Mouse (Mus musculus) forebrain, embryonic 10.5 days (tissue): ENCODE measurements at regions not wholly inside any gene's neighbourhood (a gene's known extent, or its start where the extent isn't known, plus 50 kb on each side); places are given as distances from the start of the nearest gene placed in this dataset.

Source experiments
- DNase-seq: peaks from one replicate; pipeline ENCODE4 v3.0.0-alpha.2; 2017; ENCODE audit warnings: low spot score; ENCODE audit errors: extremely low spot score
- H3K27ac ChIP-seq: fragments of 300-500 bp; sonication (generic); 2 replicates; pipeline ENCODE4 v1.5.1; 2016; ENCODE audit warnings: mild to moderate bottlenecking
- H3K27me3 ChIP-seq: fragments of 300-500 bp; sonication (generic); 2 replicates; pipeline ENCODE4 v1.6.1; 2016; ENCODE audit warnings: mild to moderate bottlenecking; ENCODE audit not compliant: poor library complexity, severe bottlenecking
- H3K36me3 ChIP-seq: fragments of 300-500 bp; sonication (generic); replicated peaks from 2 replicates; pipeline ENCODE4 v1.6.1; 2016; ENCODE audit warnings: mild to moderate bottlenecking, moderate library complexity
- H3K4me1 ChIP-seq: fragments of 300-500 bp; sonication (generic); 2 replicates; pipeline ENCODE4 v1.6.1; 2016
- H3K4me3 ChIP-seq: fragments of 300-500 bp; sonication (generic); 2 replicates; pipeline ENCODE4 v1.5.1; 2016; ENCODE audit warnings: mild to moderate bottlenecking, moderate library complexity
- H3K9me3 ChIP-seq: fragments of 300-500 bp; sonication (generic); 2 replicates; pipeline ENCODE4 v1.6.1; 2016; ENCODE audit warnings: mild to moderate bottlenecking, moderate library complexity
- WGBS: fragments of 180-500 bp; shearing (Covaris S2); methylation state at CpG from one replicate; pipeline ENCODE4 v1.1.7; 2016; 5-methylcytosine and 5-hydroxymethylcytosine counted together

DNA sequence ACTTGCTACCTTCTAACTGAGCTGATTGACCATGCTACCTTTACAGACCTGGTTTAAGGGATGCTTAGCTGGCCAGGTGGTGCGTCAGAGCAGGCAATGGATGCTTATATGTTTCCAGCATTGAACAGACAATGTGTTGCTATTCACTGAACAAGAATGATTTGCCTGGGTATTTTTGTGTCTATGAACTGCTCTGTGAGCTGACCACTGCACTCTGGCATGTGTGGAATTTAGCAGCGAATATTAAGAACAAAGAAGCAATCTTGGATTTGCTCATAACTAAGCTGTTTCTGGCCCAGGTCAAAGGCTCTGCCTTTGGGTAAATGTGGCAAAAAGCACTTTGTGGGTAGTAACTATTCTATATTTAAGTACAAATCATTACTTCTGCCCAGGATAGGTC lies 58.3 kb upstream of the Ccdc39 start:
- Histone ChIP-seq H3K9me3 (no peaks in the 10 kb centered on the region), H3K27me3 (peaks cover 87% of the 10 kb centered on the region), H3K4me3 (no peak overlapping the region), H3K36me3 (no peaks in the 10 kb centered on the region), H3K27ac (no peak overlapping the region), H3K4me1 (peaks cover 45% of the 10 kb centered on the region)
- DNase-seq: no peak
- 85% methylated on average over 2 of the region's 2 CpGs for WGBS

DNA sequence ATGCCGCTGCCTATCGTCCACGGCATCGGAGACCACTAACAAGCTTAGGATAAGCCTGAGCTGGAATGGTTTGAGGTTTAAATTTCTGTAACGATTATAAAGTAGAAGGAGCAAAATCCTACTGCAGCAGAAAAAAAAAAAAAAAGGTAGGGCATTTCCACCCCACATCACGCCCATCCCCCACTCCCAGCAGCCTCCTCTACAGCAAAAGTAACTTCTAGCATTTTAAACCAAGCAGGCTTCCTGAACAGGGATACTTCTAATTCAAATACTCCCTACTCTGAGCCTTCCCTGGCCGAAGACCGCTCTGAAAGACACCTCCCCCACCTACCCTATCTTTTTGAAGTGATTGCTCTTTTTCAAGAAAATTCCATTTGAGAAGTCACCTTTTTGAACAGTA lies 59.2 kb upstream of the Ccdc39 start:
- Histone ChIP-seq H3K4me1 (peaks cover 45% of the 10 kb centered on the region), H3K36me3 (no peaks in the 10 kb centered on the region), H3K4me3 (no peak overlapping the region), H3K9me3 (no peaks in the 10 kb centered on the region), H3K27ac (no peak overlapping the region), H3K27me3 (peaks cover 88% of the 10 kb centered on the region)
- no peak for DNase-seq
- WGBS: 85% methylated on average over 8 of the region's 8 CpGs

DNA sequence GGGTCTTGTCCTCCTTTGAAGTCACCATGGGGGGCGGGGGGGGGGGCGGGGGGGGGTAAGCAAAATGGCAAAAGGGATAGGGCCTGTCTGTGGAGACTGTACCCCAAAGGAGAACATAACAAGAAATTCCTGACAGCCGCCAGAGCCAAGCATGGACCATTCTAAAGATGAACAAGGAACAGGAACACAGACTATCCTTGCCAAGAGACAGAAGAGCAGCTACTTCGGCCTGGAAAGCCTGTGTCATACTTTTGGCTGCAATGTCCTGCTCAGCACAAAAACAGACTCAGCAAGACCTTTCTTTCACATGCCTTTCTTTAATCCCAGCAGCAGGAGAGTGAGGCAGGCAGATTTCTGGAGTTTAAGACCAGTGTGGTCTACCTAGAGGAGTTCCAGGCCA lies 59.7 kb upstream of the Ccdc39 start:
- Histone ChIP-seq H3K27ac (no peak overlapping the region), H3K9me3 (no peaks in the 10 kb centered on the region), H3K27me3 (peaks cover 90% of the 10 kb centered on the region), H3K4me3 (no peak overlapping the region), H3K4me1 (peaks cover 45% of the 10 kb centered on the region), H3K36me3 (no peaks in the 10 kb centered on the region)
- 60% methylated on average over 4 of the region's 4 CpGs for WGBS
- DNase-seq: no peak

DNA sequence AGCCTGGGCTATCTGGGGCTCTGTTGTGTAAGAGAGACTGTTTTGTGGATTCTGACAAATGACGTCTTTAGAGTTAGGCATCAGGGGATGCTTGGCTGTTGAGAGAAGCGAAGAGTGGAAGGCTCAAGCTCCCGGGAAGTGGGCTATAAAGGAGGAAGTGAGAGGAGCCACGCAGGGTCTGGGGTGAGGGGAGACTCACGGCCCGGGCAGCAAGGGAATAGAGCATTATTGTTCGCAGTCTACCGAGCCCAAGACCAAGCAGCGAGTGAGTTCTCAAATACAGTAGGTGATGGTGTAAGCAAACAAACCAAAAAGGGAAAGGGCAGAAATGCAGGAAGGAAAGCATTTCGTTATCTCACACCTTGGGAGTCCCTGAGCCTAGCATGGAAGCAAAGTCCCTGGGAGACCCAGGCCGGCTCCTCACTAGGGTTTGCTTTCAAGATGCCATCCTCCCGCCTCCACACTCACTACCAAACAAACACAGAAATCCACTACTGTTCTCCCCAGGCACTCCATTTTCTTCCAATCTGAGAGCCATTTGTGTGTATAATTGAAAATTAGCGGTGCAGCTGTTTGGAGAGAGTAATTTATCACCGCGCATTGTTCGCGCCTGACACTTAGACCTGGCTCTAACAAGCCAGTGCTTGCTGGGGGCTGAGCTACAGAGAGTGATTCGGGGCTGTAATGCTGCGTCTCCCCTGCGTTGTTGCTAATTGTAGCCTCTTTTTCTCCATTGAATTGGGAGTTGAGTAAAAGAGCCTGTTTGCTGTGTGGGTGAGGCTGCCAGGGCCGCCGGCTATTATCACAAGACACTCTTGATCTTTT lies 61.0 kb upstream of the Ccdc39 start:
- peak overlapping the region; percentile 27 for H3K4me3 ChIP-seq
- no peaks in the 10 kb centered on the region for H3K9me3 ChIP-seq
- H3K27ac ChIP-seq: peak overlapping the region; percentile 21
- peaks cover 45% of the 10 kb centered on the region for H3K4me1 ChIP-seq
- WGBS: 37% methylated on average over 22 of the region's 22 CpGs
- peaks cover 89% of the 10 kb centered on the region for H3K27me3 ChIP-seq
- no peaks in the 10 kb centered on the region for H3K36me3 ChIP-seq
- DNase-seq: peak; percentile 56

DNA sequence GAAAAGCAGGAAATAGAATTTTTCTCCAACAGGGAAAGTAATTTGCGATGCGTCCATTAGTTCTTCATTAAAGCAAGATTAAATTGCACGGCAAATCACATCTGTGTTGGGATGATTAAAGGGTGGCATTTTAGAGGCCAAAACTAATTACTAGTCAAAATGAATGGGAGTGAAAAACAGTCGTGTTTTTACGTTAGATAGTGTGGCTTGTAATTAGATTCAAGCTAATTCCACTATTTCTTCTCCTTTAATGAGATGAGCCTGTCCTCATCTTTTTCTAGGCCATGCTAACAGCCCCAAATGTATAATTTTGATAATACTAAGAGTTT lies 61.5 kb upstream of the Ccdc39 start:
- peak overlapping the region; percentile 21; the same call in 1 of the 2 replicates for H3K27ac ChIP-seq
- peaks cover 45% of the 10 kb centered on the region for H3K4me1 ChIP-seq
- no peaks in the 10 kb centered on the region for H3K9me3 ChIP-seq
- no peaks in the 10 kb centered on the region for H3K36me3 ChIP-seq
- H3K27me3 ChIP-seq: peaks cover 89% of the 10 kb centered on the region
- no peak for DNase-seq
- WGBS: 28% methylated on average over 5 of the region's 5 CpGs
- no peak overlapping the region for H3K4me3 ChIP-seq

DNA sequence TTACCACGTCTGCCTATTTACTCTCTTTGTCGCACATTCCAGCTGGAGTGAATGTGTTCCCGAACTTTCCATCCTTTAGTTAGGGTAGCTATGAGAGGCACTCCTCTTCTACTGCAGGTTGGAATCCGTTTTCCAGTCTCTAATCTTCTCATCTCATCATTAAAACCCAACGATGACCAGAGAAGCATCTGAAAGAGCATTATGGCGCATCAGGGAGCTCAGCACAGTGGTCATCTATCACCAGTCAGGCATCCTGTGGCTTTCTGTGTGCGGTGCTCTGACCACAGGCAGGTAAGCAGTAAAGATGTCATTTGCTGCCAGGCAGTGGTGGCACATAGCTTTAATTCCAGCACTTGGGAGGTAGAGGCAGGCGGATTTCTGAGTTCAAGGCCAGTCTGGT lies 63.0 kb upstream of the Ccdc39 start:
- no peaks in the 10 kb centered on the region for H3K9me3 ChIP-seq
- no peak for DNase-seq
- H3K27ac ChIP-seq: no peak overlapping the region
- H3K4me3 ChIP-seq: no peak overlapping the region
- WGBS: 90% methylated on average over 8 of the region's 8 CpGs
- no peaks in the 10 kb centered on the region for H3K36me3 ChIP-seq
- H3K27me3 ChIP-seq: peaks cover 88% of the 10 kb centered on the region
- peaks cover 45% of the 10 kb centered on the region for H3K4me1 ChIP-seq

DNA sequence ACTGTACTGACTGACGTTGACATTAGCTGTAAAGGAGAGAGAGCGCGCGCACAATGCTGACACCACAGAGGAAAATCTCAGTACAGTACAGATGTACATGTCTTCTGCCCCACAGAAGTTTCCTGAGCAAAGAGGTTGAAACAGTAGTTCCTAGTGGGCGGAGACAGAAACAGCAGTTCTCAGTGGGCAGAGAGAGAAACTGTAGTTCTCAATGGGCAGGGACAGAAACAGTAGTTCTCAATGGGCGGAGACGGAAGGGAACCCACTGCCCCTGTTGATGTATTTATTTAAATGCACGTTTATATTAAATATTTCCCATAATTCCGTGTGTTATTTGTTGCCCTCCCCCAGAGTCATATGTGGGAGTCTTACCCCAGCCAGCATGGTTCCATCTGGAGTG lies 67.4 kb upstream of the Ccdc39 start:
- DNase-seq: no peak
- 87% methylated on average over 9 of the region's 9 CpGs for WGBS
- Histone ChIP-seq H3K36me3 (no peaks in the 10 kb centered on the region), H3K27ac (no peak overlapping the region), H3K9me3 (no peaks in the 10 kb centered on the region), H3K4me3 (no peak overlapping the region), H3K4me1 (peaks cover 1% of the 10 kb centered on the region), H3K27me3 (peaks cover 66% of the 10 kb centered on the region)

DNA sequence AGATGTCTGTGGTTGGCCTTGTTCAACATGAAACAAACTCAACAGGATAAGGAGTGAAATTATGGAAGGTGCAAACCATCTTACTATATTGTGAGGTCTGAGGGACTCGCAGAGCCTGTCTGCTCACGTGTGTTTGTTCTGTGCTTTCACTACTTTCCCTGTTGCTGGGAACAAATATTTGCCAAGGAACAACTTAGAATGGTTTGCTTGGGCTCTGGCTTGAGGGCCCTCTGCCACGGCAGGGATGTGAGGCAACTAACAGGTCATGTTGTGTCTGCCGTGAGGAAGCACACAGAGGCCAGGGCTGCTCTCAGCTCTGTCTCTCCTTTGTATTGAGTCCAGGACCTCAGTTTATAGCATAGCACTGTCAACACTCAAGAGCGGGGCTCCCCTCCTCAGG lies 69.4 kb upstream of the Ccdc39 start:
- WGBS: 89% methylated on average over 5 of the region's 5 CpGs
- no peak for DNase-seq
- peaks cover 47% of the 10 kb centered on the region for H3K27me3 ChIP-seq

DNA sequence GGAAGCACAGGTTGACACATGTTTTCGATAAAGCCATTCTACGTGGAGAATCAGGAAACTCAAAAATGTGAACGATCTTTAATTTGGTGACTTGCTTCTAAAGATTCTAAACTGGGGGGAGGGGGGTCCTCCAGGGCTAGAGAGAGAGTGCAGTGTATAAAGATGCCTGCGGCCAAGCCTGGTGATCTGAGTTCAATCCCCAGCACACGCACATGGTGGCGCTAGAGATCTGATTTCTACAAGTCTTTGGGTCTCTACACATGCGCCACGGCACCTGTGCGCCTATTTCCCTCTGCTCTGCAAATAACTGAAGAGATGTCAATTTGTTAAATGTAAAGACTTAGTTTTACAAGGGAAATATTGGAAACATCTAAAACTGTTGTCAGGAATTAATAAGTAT lies 70.3 kb upstream of the Ccdc39 start:
- Histone ChIP-seq H3K9me3 (no peaks in the 10 kb centered on the region), H3K27ac (no peak overlapping the region), H3K36me3 (no peaks in the 10 kb centered on the region), H3K4me1 (no peaks in the 10 kb centered on the region), H3K4me3 (no peak overlapping the region), H3K27me3 (peaks cover 37% of the 10 kb centered on the region)
- WGBS: 69% methylated on average over 9 of the region's 9 CpGs
- DNase-seq: no peak

More for the DNA sequence above, 69.4 kb upstream of the Ccdc39 start:
- H3K4me3 ChIP-seq: no peak overlapping the region
- no peaks in the 10 kb centered on the region for H3K9me3 ChIP-seq
- no peak overlapping the region for H3K27ac ChIP-seq
- no peaks in the 10 kb centered on the region for H3K36me3 ChIP-seq
- no peaks in the 10 kb centered on the region for H3K4me1 ChIP-seq

DNA sequence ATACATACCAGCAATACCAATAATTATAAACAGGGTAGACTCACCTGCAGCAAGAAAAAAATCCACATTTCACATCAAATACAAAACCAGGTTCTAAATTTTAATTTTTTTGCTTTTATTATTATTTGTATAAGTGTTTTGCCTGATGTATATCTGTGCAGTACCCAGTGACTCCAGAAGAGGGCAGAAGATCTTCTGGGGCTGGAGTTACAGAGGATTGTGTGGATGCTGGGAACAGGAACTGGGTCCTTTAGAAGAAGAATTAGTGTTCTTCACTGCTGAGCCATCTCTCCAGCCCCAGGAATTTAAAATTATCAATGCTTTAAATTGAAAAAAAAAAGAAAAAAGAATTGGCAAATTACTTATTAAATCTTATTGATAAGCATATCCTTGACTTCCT lies 71.7 kb upstream of the Ccdc39 start:
- H3K27me3 ChIP-seq: peaks cover 25% of the 10 kb centered on the region; the same call in 1 of the 2 replicates
- H3K4me3 ChIP-seq: no peak overlapping the region
- no peaks in the 10 kb centered on the region for H3K9me3 ChIP-seq
- no peak overlapping the region for H3K27ac ChIP-seq
- no peak for DNase-seq
- H3K4me1 ChIP-seq: no peaks in the 10 kb centered on the region
- no peaks in the 10 kb centered on the region for H3K36me3 ChIP-seq

DNA sequence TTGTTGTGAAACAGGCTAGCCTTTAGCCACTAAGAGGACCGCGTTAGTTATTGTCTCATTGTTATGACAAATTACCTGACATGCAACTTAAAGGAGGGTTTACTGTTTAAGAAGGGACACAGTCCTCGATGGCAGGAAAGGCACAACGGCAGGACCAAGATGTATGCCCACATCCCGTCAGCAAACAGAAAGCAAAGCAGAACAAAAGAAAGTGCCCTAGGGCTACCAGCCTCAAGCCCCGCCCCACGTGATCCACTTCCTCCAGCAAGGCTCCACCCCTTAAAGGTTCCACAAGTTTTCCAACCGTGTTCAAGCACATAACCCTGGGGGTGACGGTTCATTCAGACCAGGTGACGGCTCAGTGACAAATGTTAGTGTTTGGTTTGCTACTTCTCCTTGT lies 72.2 kb upstream of the Ccdc39 start:
- no peak for DNase-seq
- no peak overlapping the region for H3K27ac ChIP-seq
- no peak overlapping the region for H3K4me3 ChIP-seq
- no peaks in the 10 kb centered on the region for H3K4me1 ChIP-seq
- H3K36me3 ChIP-seq: no peaks in the 10 kb centered on the region
- peaks cover 20% of the 10 kb centered on the region; the same call in 1 of the 2 replicates for H3K27me3 ChIP-seq
- WGBS: 85% methylated on average over 10 of the region's 10 CpGs
- H3K9me3 ChIP-seq: no peaks in the 10 kb centered on the region

DNA sequence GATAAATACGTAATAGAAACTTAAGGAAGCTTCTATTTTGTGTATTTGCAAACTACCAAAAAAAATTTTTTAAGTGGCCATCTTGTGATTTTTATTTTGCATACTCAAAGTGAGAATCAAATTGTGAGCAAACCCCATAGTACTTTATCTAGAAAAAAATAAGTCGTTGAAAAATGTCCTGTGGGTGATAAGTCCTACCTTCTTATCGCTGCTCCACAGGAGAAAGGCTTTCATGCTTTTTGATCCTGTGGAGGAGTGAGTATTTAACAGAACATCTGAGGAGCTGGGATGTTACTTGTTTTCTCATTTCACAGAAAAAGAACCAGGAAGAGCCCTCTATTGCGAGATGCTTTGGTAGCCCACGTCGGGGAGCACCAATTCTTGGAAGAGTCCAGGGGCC lies 72.7 kb upstream of the Ccdc39 start:
- Histone ChIP-seq H3K27ac (no peak overlapping the region), H3K27me3 (peaks cover 15% of the 10 kb centered on the region; the same call in 1 of the 2 replicates), H3K4me3 (no peak overlapping the region), H3K9me3 (no peaks in the 10 kb centered on the region), H3K36me3 (no peaks in the 10 kb centered on the region), H3K4me1 (no peaks in the 10 kb centered on the region)
- WGBS: 93% methylated on average over 6 of the region's 6 CpGs
- DNase-seq: no peak

DNA sequence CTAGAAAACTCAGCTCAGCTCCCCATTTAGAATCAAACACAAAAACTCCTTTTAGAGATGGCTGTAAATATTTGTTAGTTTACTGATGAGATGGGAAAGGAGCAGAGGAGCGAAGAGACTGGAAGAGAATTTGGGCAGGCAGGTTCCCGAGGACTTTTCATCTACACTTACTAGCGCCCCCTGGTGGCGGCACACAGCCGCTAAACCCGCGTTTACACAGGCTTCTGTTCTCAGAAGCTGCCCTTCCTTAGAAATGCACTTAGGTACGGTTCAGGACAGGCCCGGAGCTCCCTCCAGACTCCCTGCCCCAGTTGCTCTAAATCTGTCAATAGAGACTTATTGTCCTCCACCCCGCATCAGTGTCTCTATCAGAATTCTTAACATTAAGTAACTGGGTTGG lies 74.7 kb upstream of the Ccdc39 start:
- no peaks in the 10 kb centered on the region for H3K9me3 ChIP-seq
- peak; percentile 77 for DNase-seq
- no peak overlapping the region for H3K27ac ChIP-seq
- H3K36me3 ChIP-seq: no peaks in the 10 kb centered on the region
- H3K27me3 ChIP-seq: 0 out of 2 replicates have a peak, but pooled peaks cover 2% of the 10 kb centered on the region
- H3K4me3 ChIP-seq: no peak overlapping the region
- H3K4me1 ChIP-seq: no peaks in the 10 kb centered on the region
- 13% methylated on average over 10 of the region's 10 CpGs for WGBS

DNA sequence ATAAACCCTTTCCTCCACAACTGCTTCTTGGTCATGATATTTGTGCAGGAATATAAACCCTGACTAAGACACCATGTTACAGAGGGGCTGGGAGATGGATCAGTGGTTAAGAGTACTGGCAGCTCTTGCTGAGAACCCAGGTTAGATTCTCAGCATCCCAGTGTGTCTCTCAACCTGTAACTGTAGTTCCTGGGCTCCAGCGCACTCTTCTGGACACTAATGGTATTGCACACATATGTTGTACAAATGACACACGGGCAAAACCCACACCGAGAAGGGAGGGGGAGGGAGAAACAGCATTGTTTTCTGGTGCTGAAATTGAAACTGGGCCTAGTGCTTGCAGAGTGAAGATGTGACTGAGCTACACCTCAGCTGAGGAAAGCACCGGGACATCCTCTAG lies 81.0 kb upstream of the Ccdc39 start:
- WGBS: 82% methylated on average over 4 of the region's 4 CpGs
- Histone ChIP-seq H3K27ac (no peak overlapping the region), H3K36me3 (no peaks in the 10 kb centered on the region), H3K9me3 (peaks cover 5% of the 10 kb centered on the region; the same call in 1 of the 2 replicates), H3K4me3 (no peak overlapping the region), H3K4me1 (no peaks in the 10 kb centered on the region), H3K27me3 (no peaks in the 10 kb centered on the region)
- no peak for DNase-seq
